Mouse (Mus musculus) thymus, adult 2 months (tissue): ENCODE results near the gene Zdhhc5. TPM values are rescaled to one million over a fixed set of nuclear protein-coding genes. Genes with fewer than 3 reads are reported as not detected.

Source experiments
- DNase-seq: peaks from one replicate; pipeline ENCODE4 v3.0.0; 2021
- H3K27ac ChIP-seq: fragments of 200-500 bp; 2 replicates; pipeline ENCODE4 v1.5.1; 2012; ENCODE audit warnings: low read length, control low read depth; ENCODE audit not compliant: control insufficient read depth, insufficient read depth
- H3K27me3 ChIP-seq: fragments of 200-500 bp; 2 replicates; pipeline ENCODE4 v1.6.1; 2012; ENCODE audit warnings: mild to moderate bottlenecking, low read length, moderate library complexity, mixed read lengths; ENCODE audit not compliant: control insufficient read depth, insufficient read depth
- H3K36me3 ChIP-seq: fragments of 200-500 bp; 2 replicates; pipeline ENCODE4 v1.6.1; 2012; ENCODE audit warnings: mild to moderate bottlenecking, low read length, moderate library complexity; ENCODE audit not compliant: control insufficient read depth, insufficient read depth
- H3K4me1 ChIP-seq: fragments of 200-500 bp; replicated peaks from 2 replicates; pipeline ENCODE4 v1.6.1; 2012; ENCODE audit warnings: low read length; ENCODE audit not compliant: control insufficient read depth, insufficient read depth
- H3K4me3 ChIP-seq: fragments of 200-500 bp; 2 replicates; pipeline ENCODE4 v1.5.1; 2012; ENCODE audit warnings: mild to moderate bottlenecking, low read length, control low read depth, moderate library complexity; ENCODE audit not compliant: control insufficient read depth, insufficient read depth
- CTCF ChIP-seq: fragments of 200-500 bp; IDR thresholded peaks from 2 replicates; pipeline ENCODE4 v1.5.1; 2012; ENCODE audit warnings: mild to moderate bottlenecking, control low read depth, low read length, moderate library complexity, borderline replicate concordance; ENCODE audit not compliant: control insufficient read depth, poor library complexity, insufficient read depth; ENCODE audit errors: extremely low read depth
- POLR2A ChIP-seq: fragments of 200-500 bp; IDR thresholded peaks from 2 replicates; pipeline ENCODE4 v1.6.1; 2012; ENCODE audit warnings: mild to moderate bottlenecking, low read length, control low read depth, moderate library complexity; ENCODE audit not compliant: control insufficient read depth, poor library complexity, insufficient read depth; ENCODE audit errors: extremely low read depth
- WGBS: fragments of 180-500 bp; shearing (Covaris S2); methylation state at CpG from one replicate; pipeline ENCODE4 v1.1.7; 2018; 5-methylcytosine and 5-hydroxymethylcytosine counted together
- polyA plus RNA-seq: library from polyadenylated mRNA; depleted of rRNA; stranded (reverse); fragments of >200 nt; gene quantifications from 2 replicates; pipeline ENCODE4 v1.2.3, GENCODE M21; 2012

Gene Zdhhc5
- polyA plus RNA-seq, 1 experiment = 57.1 TPM

- no peaks in the 10 kb centered on the region for H3K36me3 ChIP-seq
- no peaks in the 10 kb centered on the region for H3K4me1 ChIP-seq
- H3K4me3 ChIP-seq = no peak overlapping the region
- no peak for DNase-seq
- TF ChIP-seq CTCF (no peak), POLR2A (no peak)
- peaks cover 17% of the 10 kb centered on the region; the same call in 1 of the 2 replicates for H3K27me3 ChIP-seq
- WGBS = 25% methylated on average over 27 of the region's 27 CpGs
- H3K27ac ChIP-seq = no peak overlapping the region
These were observed 21.6 kb upstream of the Zdhhc5 start for GRCm38 (mm10) chr2:84736312-84737161.

GRCm38 (mm10) chr2:84735346-84735920 is 20.5 kb upstream of the Zdhhc5 start:
- Histone ChIP-seq H3K27me3 (peaks cover 16% of the 10 kb centered on the region; the same call in 1 of the 2 replicates), H3K27ac (no peak overlapping the region), H3K4me3 (no peak overlapping the region), H3K36me3 (no peaks in the 10 kb centered on the region), H3K4me1 (no peaks in the 10 kb centered on the region)
- 29% methylated on average over 7 of the region's 7 CpGs for WGBS
- TF ChIP-seq POLR2A (no peak), CTCF (no peak)
- DNase-seq = no peak

- H3K4me1 ChIP-seq = no peaks in the 10 kb centered on the region
- H3K27ac ChIP-seq = no peak overlapping the region
- no peak overlapping the region for H3K4me3 ChIP-seq
- WGBS = 29% methylated on average over 2 of the region's 2 CpGs
- no peak for DNase-seq
- no peaks in the 10 kb centered on the region for H3K36me3 ChIP-seq
- TF ChIP-seq POLR2A (no peak), CTCF (no peak)
- peaks cover 14% of the 10 kb centered on the region; the same call in 1 of the 2 replicates for H3K27me3 ChIP-seq
These were observed 19.9 kb upstream of the Zdhhc5 start for GRCm38 (mm10) chr2:84734919-84735318.

- Histone ChIP-seq H3K27me3 (peaks cover 14% of the 10 kb centered on the region; the same call in 1 of the 2 replicates), H3K27ac (no peak overlapping the region), H3K4me1 (no peaks in the 10 kb centered on the region), H3K4me3 (no peak overlapping the region), H3K36me3 (no peaks in the 10 kb centered on the region)
- TF ChIP-seq POLR2A (no peak), CTCF (no peak)
- no peak for DNase-seq
- 7% methylated on average over 11 of the region's 11 CpGs for WGBS
These were observed 19.4 kb upstream of the Zdhhc5 start for GRCm38 (mm10) chr2:84734351-84734864.

GRCm38 (mm10) chr2:84733579-84734300 is 18.8 kb upstream of the Zdhhc5 start, which contains the start of gene Ypel4:
TSS of gene Ypel4 (plus strand) at chr2:84734058.
- Histone ChIP-seq H3K36me3 (no peaks in the 10 kb centered on the region), H3K27ac (no peak within 1 kb of the TSS), H3K4me1 (no peaks in the 10 kb centered on the region), H3K4me3 (no peak within 1 kb of the TSS), H3K27me3 (peaks cover 14% of the 10 kb centered on the region; the same call in 1 of the 2 replicates)
- no peak for DNase-seq
- 9% methylated on average over 8 of the region's 8 CpGs for WGBS
- TF ChIP-seq POLR2A = no peak
- TF ChIP-seq CTCF = no peak

- Histone ChIP-seq H3K36me3 (no peaks in the 10 kb centered on the region), H3K27ac (no peak overlapping the region), H3K4me3 (no peak overlapping the region), H3K4me1 (peaks cover 2% of the 10 kb centered on the region; the same call in 1 of the 2 replicates), H3K27me3 (peaks cover 11% of the 10 kb centered on the region; the same call in 1 of the 2 replicates)
- 91% methylated on average over 1 of the region's 1 CpGs for WGBS
- no peak for DNase-seq
- TF ChIP-seq CTCF (no peak), POLR2A (no peak)
These were observed 17.4 kb upstream of the Zdhhc5 start for GRCm38 (mm10) chr2:84732394-84732793.
